Mouse (Mus musculus) limb, embryonic 14.5 days (tissue): Measurements from ENCODE around the gene Olfr1155. TPM values are rescaled to one million over a fixed set of nuclear protein-coding genes. Genes with fewer than 3 reads are reported as not detected.

Experiments
- ATAC-seq: fragments of 200-750 bp; cut with Nextera tagmentation; 2 replicates; pipeline ENCODE4 v1.8.0; 2017; ENCODE audit warnings: low read depth, moderate number of reproducible peaks, moderate TSS enrichment; ENCODE audit not compliant: low FRiP score
- DNase-seq: peaks from one replicate; pipeline ENCODE4 v3.0.0-alpha.2; 2015; ENCODE audit warnings: low spot score
- H3K27ac ChIP-seq: fragments of 300-500 bp; sonication (generic); replicated peaks from 2 replicates; pipeline ENCODE4 v1.5.1; 2014; ENCODE audit warnings: low read depth, mild to moderate bottlenecking, low read length, moderate library complexity, mixed read lengths
- H3K27me3 ChIP-seq: fragments of 300-500 bp; sonication (generic); 2 replicates; pipeline ENCODE4 v1.6.1; 2014; ENCODE audit warnings: low read length, mixed read lengths; ENCODE audit not compliant: control insufficient read depth, insufficient read depth
- H3K36me3 ChIP-seq: fragments of 300-500 bp; sonication (generic); 2 replicates; pipeline ENCODE4 v1.6.1; 2014; ENCODE audit warnings: mild to moderate bottlenecking, low read length, moderate library complexity, mixed read lengths; ENCODE audit not compliant: control insufficient read depth, insufficient read depth
- H3K4me1 ChIP-seq: fragments of 300-500 bp; sonication (generic); 2 replicates; pipeline ENCODE4 v1.6.1; 2014; ENCODE audit warnings: antibody characterized with exemption, low read length, mixed read lengths; ENCODE audit not compliant: control insufficient read depth, insufficient read depth
- H3K4me2 ChIP-seq: fragments of 300-500 bp; sonication (generic); replicated peaks from 2 replicates; pipeline ENCODE4 v1.6.1; 2014; ENCODE audit warnings: low read depth, mild to moderate bottlenecking, low read length, moderate library complexity; ENCODE audit not compliant: severe bottlenecking
- H3K4me3 ChIP-seq: fragments of 300-500 bp; sonication (generic); replicated peaks from 2 replicates; pipeline ENCODE4 v1.5.1; 2014; ENCODE audit warnings: low read length
- H3K9ac ChIP-seq: fragments of 300-500 bp; sonication (generic); 2 replicates; pipeline ENCODE4 v1.6.1; 2014; ENCODE audit warnings: mild to moderate bottlenecking, low read depth, low read length, moderate library complexity; ENCODE audit not compliant: severe bottlenecking
- H3K9me3 ChIP-seq: fragments of 300-500 bp; sonication (generic); 2 replicates; pipeline ENCODE4 v1.6.1; 2016; ENCODE audit warnings: low read length; ENCODE audit not compliant: control insufficient read depth
- POLR2A ChIP-seq: fragments of 200-500 bp; IDR thresholded peaks from 2 replicates; pipeline ENCODE4 v1.8.0; 2012; ENCODE audit warnings: inconsistent platforms, mild to moderate bottlenecking, moderate library complexity, borderline replicate concordance; ENCODE audit not compliant: insufficient read depth, insufficient read length; ENCODE audit errors: extremely low read depth
- WGBS: fragments of 180-500 bp; shearing (Covaris S2); extraction: QIAGEN DNeasy Blood & Tissue Kit; methylation state at CpG from one replicate; pipeline ENCODE4 v1.1.7; 2014; 5-methylcytosine and 5-hydroxymethylcytosine counted together
- polyA plus RNA-seq, 2 experiments: library from polyadenylated mRNA; depleted of rRNA in 1 of 2; stranded (reverse) in 1 of 2; unstranded in 1 of 2; fragments of >200 nt; fragmentation: Nextera tagmentation in 1 of 2; extraction: Ambion mirVana in 1 of 2; gene quantifications; 2 replicates each; pipeline versions ENCODE4 v1.2.1 to v1.2.3; 2012 to 2014

Gene Olfr1155
- polyA plus RNA-seq (2012; rRNA removed) (not detected in 2 replicates), polyA plus RNA-seq (2014; fragmentation: Nextera tagmentation; extraction: Ambion mirVana) (not detected in 2 replicates)

DNA sequence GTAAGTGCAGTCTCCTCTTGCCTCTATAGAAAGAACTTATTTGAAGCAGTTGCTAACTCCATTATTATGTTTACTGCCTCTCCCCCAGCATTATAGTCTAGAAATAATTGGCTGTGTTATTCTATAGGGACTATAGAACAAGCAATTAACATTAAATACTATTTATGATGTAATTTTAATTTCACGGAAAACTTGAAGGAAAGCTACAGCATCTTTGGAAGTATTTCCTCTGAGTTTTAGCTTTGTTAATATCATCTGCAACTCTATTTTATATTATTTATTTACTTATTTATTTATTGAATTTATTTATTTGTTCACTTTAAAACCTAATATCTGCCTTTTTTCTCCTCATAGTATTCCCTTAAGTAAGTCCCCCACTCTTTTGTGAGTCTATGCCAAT, at the start of gene Olfr1155:
Olfr1155 (minus strand) TSS at position 101 of the 400 bp plus-strand sequence.
- no peaks in the 10 kb centered on the region for H3K27me3 ChIP-seq
- no peaks in the 10 kb centered on the region for H3K9me3 ChIP-seq
- 85% methylated on average over 1 of the region's 1 CpGs for WGBS
- no peak for TF ChIP-seq POLR2A
- no peak for DNase-seq
- no peak within 1 kb of the TSS for H3K9ac ChIP-seq
- no peak within 1 kb of the TSS for H3K4me3 ChIP-seq
- H3K36me3 ChIP-seq = no peaks in the 10 kb centered on the region
- no peaks in the 10 kb centered on the region for H3K4me1 ChIP-seq
- ATAC-seq = no peak
- no peak within 1 kb of the TSS for H3K4me2 ChIP-seq
- no peak within 1 kb of the TSS for H3K27ac ChIP-seq

DNA sequence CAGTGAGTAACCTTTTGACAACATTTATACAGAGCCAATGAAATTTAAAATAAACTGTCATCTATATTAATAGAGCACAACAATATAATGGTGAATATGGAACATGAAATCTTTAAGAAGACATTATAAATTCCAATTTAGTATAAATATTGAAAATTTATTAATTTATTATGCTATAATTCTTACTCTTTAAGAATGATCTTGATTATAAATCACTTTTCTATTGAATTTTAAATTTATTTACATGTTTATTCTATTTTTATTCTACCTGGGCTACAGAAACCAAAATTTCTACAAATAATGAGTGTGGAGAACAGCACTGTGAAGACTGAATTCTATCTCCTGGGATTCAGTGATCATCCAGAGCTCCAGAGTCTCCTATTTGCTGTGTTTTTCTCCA, 44.9 kb upstream of the Olfr1155 start, which contains the start of gene Olfr1158:
Olfr1158 (plus strand) TSS at position 301 of the 400 bp plus-strand sequence.
- Histone ChIP-seq H3K9ac (no peak within 1 kb of the TSS), H3K9me3 (no peaks in the 10 kb centered on the region), H3K4me3 (no peak within 1 kb of the TSS), H3K4me2 (no peak within 1 kb of the TSS), H3K36me3 (no peaks in the 10 kb centered on the region), H3K27me3 (no peaks in the 10 kb centered on the region), H3K27ac (no peak within 1 kb of the TSS), H3K4me1 (no peaks in the 10 kb centered on the region)
- no peak for ATAC-seq
- no peak for TF ChIP-seq POLR2A
- DNase-seq = no peak

DNA sequence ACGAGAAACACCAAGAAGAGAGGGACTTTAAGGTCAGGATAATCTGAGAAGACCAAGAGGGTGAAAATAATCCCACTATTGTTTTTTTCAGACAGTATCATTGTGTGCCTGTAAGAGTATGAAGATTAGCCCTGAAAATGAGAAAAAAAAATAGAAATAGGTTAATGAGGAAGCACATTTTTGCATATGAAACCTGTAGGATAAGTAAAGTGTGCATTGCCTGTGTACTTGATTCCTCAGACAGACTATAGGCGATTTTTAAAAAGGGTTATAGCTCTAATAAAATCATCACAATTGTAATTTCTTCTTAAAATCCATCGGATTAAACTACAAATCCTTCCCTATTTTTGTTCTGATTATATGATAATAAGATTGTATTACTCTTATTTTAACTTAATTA, 29.6 kb upstream of the Olfr1155 start, which contains the start of gene Olfr74:
Olfr74 (minus strand) TSS at position 101 of the 400 bp plus-strand sequence.
- Histone ChIP-seq H3K4me2 (no peak within 1 kb of the TSS), H3K36me3 (no peaks in the 10 kb centered on the region), H3K9me3 (no peaks in the 10 kb centered on the region), H3K27ac (no peak within 1 kb of the TSS), H3K27me3 (no peaks in the 10 kb centered on the region), H3K4me1 (no peaks in the 10 kb centered on the region), H3K9ac (no peak within 1 kb of the TSS), H3K4me3 (no peak within 1 kb of the TSS)
- DNase-seq (no peak), ATAC-seq (no peak)
- 70% methylated on average over 3 of the region's 3 CpGs for WGBS
- no peak for TF ChIP-seq POLR2A

DNA sequence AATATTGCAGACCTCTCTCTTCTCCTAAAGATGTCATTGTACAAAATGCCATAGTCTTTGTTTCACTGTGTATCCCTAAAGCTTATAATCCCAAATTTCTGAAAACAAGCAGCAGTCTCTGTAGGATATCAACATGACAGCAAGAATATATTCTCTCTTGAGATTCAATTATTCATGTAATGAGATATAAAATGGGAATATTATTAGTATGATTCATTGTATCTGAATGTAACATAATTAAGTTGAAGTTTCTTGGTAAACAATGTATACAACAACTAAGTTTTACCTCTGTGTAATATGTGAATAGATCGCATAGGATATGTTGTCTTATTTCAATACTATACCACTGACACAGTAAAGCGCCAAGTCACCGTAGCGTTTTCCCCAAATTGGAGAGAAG, 23.3 kb upstream of the Olfr1155 start, which contains the start of gene Olfr1157:
Olfr1157 (minus strand) TSS at position 101 of the 400 bp plus-strand sequence.
- no peak for TF ChIP-seq POLR2A

DNA sequence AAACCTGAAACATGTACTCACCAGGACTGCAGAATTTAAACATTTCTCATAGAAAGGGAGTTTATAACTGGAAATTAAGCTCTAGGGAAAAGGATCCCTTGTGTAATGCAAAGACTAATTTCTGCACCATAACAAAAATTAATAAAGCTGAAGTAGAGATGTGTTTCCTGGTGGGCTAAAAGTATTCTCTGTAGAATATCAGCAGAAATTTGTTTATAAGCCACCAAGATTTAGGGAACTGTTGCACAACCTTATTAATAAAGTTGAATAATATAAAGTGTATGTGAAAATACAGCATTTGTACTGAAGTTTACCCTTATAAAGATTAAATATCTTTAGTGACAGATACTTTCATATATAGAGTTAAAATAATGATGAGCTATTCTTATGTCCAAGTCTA, 8.1 kb upstream of the Olfr1155 start, which contains the start of gene Olfr1156:
Olfr1156 (minus strand) TSS at position 101 of the 400 bp plus-strand sequence.
- DNase-seq = no peak
- Histone ChIP-seq H3K9ac (no peak within 1 kb of the TSS), H3K4me2 (no peak within 1 kb of the TSS), H3K9me3 (no peaks in the 10 kb centered on the region), H3K4me1 (no peaks in the 10 kb centered on the region), H3K36me3 (no peaks in the 10 kb centered on the region), H3K4me3 (no peak within 1 kb of the TSS), H3K27me3 (no peaks in the 10 kb centered on the region), H3K27ac (no peak within 1 kb of the TSS)
- ATAC-seq = no peak
- no peak for TF ChIP-seq POLR2A

More for the DNA sequence above, 23.3 kb upstream of the Olfr1155 start, which contains the start of gene Olfr1157:
- Histone ChIP-seq H3K9ac (no peak within 1 kb of the TSS), H3K4me2 (no peak within 1 kb of the TSS), H3K27ac (no peak within 1 kb of the TSS), H3K9me3 (no peaks in the 10 kb centered on the region), H3K36me3 (no peaks in the 10 kb centered on the region), H3K4me3 (no peak within 1 kb of the TSS), H3K27me3 (no peaks in the 10 kb centered on the region), H3K4me1 (no peaks in the 10 kb centered on the region)
- ATAC-seq (no peak), DNase-seq (no peak)
- WGBS = 95% methylated on average over 4 of the region's 4 CpGs
